Mouse (Mus musculus) monocyte, adult 59 days (primary cell): ENCODE data around the gene Samd8. TPM values are rescaled to one million over a fixed set of nuclear protein-coding genes. Genes with fewer than 3 reads are reported as not detected.

Source experiments
- total RNA-seq, 2 experiments: library from RNA; stranded (reverse); gene quantifications; one replicate each; pipeline ENCODE4 v1.2.4; 2023

The Samd8 gene
- 10 to 100 TPM; 32.6 to 34.5 TPM for total RNA-seq

GRCm38 (mm10) chr14:21750008-21750880 lies at the start of gene Samd8:
Gene Samd8 (plus strand): TSS chr14:21750531.

GRCm38 (mm10) chr14:21714486-21714885 lies 35.8 kb upstream of the Samd8 start, which contains the start of gene Dupd1:
Gene Dupd1 (minus strand): TSS chr14:21714576.

GRCm38 (mm10) chr14:21750881-21751542 lies 681 bp downstream of the Samd8 start, which contains the start of gene Dusp13:
Gene Dusp13 (minus strand): TSS chr14:21751181.

GRCm38 (mm10) chr14:21824938-21825337 lies 74.6 kb downstream of the Samd8 start, which contains the start of gene Vdac2:
Gene Vdac2 (plus strand): TSS chr14:21825238.

Other genes starting within 250 kb of the Samd8 start
- gene Dupd1, start 36.0 kb upstream of the Samd8 start, total RNA-seq = not detected
- not detected for gene Dusp13, start 650 bp downstream of the Samd8 start, total RNA-seq
- 100 to 1,000 TPM; 164 to 167 TPM for gene Vdac2, start 74.7 kb downstream of the Samd8 start, total RNA-seq
- 10 to 100 TPM; 15.7 to 17.8 TPM for gene Comtd1, start 98.4 kb downstream of the Samd8 start, total RNA-seq
- 1 to 10 TPM; 5.2 to 6.4 TPM for gene Zfp503, start 239.1 kb downstream of the Samd8 start, total RNA-seq